Mouse (Mus musculus): ENCODE measurements around the gene Cdh13. TPM values are rescaled to one million over a fixed set of nuclear protein-coding genes. Genes with fewer than 3 reads are reported as not detected.
A peak's percentile ranks its signal among the peaks of the same experiment; 100 is the strongest.

Cdh13 gene
- polyA plus RNA-seq, 1 experiment = 4.5 TPM

DNA sequence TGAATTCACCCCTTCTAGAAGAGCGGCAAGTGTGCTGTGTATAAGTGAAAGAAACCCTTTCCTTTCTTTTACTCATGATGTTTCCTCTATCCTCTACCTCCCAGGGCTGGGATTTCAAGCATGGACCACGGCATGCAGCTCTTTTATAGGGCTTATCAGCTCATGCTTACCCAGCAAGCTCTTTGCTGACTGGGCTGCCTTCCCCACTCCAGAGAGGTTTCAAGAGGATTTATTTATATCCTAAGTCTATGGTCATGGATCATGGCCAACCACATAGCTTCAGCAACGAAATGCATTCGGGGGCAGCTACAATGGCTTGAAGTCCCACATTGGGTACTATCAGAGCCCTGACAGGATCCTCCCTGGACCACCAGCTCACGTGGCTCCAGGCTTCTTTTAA, 304.4 kb downstream of the Cdh13 start:
- no peak overlapping the region for H3K27ac ChIP-seq (ENCODE audit: control insufficient read depth, insufficient read depth, low read depth, low read length)
- no peak for TF ChIP-seq CTCF (IDR thresholded peaks at IDR 0.05; ENCODE audit: control insufficient read depth, insufficient read depth, insufficient replicate concordance, low read depth, low read length)
- TF ChIP-seq POLR2A (IDR thresholded peaks at IDR 0.05; ENCODE audit: control insufficient read depth, low read depth, low read length) = no peak
- H3K4me3 ChIP-seq (ENCODE audit: control insufficient read depth, low read depth, low read length) = no peak overlapping the region
- no peaks in the 10 kb centered on the region for H3K36me3 ChIP-seq (ENCODE audit: control insufficient read depth, insufficient read depth, low read length)
- H3K27me3 ChIP-seq (ENCODE audit: control insufficient read depth, insufficient read depth, low read length) = no peaks in the 10 kb centered on the region
- H3K4me1 ChIP-seq (ENCODE audit: control insufficient read depth, insufficient read depth, low read length) = no peaks in the 10 kb centered on the region

DNA sequence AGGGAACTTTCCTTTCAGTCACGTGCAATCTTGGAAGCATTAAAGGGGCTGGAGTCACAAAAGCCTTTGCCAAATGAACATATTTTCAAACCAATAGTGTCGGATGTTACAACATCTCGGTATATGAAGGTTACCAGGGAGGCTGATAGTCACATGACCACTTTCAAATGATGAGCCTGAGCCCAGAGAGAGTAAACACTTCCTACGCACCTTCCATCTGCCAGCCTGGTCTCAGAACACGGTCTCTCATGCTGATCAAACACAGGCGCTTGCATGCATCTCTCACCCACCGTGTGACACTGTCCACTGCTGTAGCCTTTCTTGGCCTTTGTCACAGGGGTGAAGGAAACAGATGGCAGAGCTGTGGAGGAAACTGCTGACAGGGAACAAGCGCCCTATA, 313.3 kb downstream of the Cdh13 start:
- no peaks in the 10 kb centered on the region for H3K4me1 ChIP-seq (ENCODE audit: control insufficient read depth, insufficient read depth, low read length)
- H3K4me3 ChIP-seq (ENCODE audit: control insufficient read depth, low read depth, low read length) = no peak overlapping the region
- TF ChIP-seq POLR2A (IDR thresholded peaks at IDR 0.05; ENCODE audit: control insufficient read depth, low read depth, low read length) (no peak), CTCF (IDR thresholded peaks at IDR 0.05; ENCODE audit: control insufficient read depth, insufficient read depth, insufficient replicate concordance, low read depth, low read length) (no peak)
- no peak overlapping the region for H3K27ac ChIP-seq (ENCODE audit: control insufficient read depth, insufficient read depth, low read depth, low read length)
- H3K36me3 ChIP-seq (ENCODE audit: control insufficient read depth, insufficient read depth, low read length) = no peaks in the 10 kb centered on the region
- no peaks in the 10 kb centered on the region for H3K27me3 ChIP-seq (ENCODE audit: control insufficient read depth, insufficient read depth, low read length)

DNA sequence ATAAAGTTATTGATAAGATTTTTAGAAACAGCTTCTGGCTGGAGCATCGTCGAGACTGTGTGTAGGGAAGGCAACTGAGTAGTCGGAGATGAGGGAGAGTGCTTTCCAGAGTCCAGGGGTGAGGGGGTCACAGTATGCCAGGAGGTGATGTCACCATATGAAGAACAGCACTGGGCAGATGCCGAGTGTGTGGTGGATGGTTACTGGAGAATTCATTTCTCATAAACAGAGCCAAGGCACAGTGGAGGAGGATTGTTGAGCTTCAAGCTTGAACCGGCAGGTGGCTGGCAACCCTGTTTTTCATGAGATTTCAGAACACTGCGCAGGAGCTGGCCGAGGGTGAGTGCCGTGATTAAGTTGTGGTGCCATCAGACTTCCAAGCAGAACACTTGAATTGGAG, 317.8 kb downstream of the Cdh13 start:
- Histone ChIP-seq H3K27me3 (ENCODE audit: control insufficient read depth, insufficient read depth, low read length) (no peaks in the 10 kb centered on the region), H3K4me1 (ENCODE audit: control insufficient read depth, insufficient read depth, low read length) (no peaks in the 10 kb centered on the region), H3K4me3 (ENCODE audit: control insufficient read depth, low read depth, low read length) (no peak overlapping the region), H3K36me3 (ENCODE audit: control insufficient read depth, insufficient read depth, low read length) (no peaks in the 10 kb centered on the region), H3K27ac (ENCODE audit: control insufficient read depth, insufficient read depth, low read depth, low read length) (no peak overlapping the region)
- TF ChIP-seq CTCF (IDR thresholded peaks at IDR 0.05; ENCODE audit: control insufficient read depth, insufficient read depth, insufficient replicate concordance, low read depth, low read length) = no peak
- no peak for TF ChIP-seq POLR2A (IDR thresholded peaks at IDR 0.05; ENCODE audit: control insufficient read depth, low read depth, low read length)

DNA sequence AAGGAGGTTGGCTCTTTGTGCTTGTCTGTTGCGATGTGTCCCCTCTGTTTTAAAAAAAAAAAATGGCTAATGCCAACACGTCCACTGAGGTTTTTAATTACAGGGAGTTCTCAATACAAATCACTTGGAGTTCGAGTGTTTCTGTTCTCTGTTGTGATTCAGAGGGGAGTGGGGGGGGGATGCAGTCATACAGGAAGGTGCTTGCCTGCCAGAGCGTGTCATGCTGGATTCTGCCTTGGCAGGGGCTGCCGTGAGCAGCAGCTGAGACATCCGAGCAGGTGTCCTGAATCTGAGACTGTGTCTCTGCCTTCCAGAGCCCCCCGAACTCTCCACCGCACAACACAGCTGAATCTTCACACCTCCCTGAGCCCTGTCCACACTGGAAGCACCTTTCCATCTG, 318.5 kb downstream of the Cdh13 start:
- Histone ChIP-seq H3K27ac (ENCODE audit: control insufficient read depth, insufficient read depth, low read depth, low read length) (no peak overlapping the region), H3K27me3 (ENCODE audit: control insufficient read depth, insufficient read depth, low read length) (no peaks in the 10 kb centered on the region), H3K4me1 (ENCODE audit: control insufficient read depth, insufficient read depth, low read length) (no peaks in the 10 kb centered on the region), H3K4me3 (ENCODE audit: control insufficient read depth, low read depth, low read length) (no peak overlapping the region), H3K36me3 (ENCODE audit: control insufficient read depth, insufficient read depth, low read length) (no peaks in the 10 kb centered on the region)
- TF ChIP-seq CTCF (IDR thresholded peaks at IDR 0.05; ENCODE audit: control insufficient read depth, insufficient read depth, insufficient replicate concordance, low read depth, low read length) (no peak), POLR2A (IDR thresholded peaks at IDR 0.05; ENCODE audit: control insufficient read depth, low read depth, low read length) (no peak)

DNA sequence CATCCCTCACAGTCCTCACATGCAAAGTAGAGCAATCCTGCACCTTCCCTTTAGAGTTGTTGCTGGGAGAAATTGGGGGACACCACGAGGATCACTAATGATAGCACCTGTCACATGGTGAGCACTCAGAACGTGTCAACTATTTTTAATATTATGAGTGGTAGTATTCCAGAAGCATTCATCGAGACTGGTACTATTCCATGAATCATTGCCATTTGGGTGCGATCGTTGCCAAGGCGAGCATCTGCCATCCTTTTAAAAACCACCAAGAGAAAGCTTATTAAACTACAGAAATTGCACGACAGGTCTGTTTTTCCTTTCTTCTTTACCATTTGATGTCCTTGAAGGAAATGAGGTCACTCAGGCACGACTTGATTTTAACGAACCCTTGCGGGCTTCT, 328.0 kb downstream of the Cdh13 start:
- Histone ChIP-seq H3K4me1 (ENCODE audit: control insufficient read depth, insufficient read depth, low read length) (no peaks in the 10 kb centered on the region), H3K27ac (ENCODE audit: control insufficient read depth, insufficient read depth, low read depth, low read length) (no peak overlapping the region), H3K4me3 (ENCODE audit: control insufficient read depth, low read depth, low read length) (no peak overlapping the region; the same call in 1 of the 2 replicates), H3K36me3 (ENCODE audit: control insufficient read depth, insufficient read depth, low read length) (no peaks in the 10 kb centered on the region), H3K27me3 (ENCODE audit: control insufficient read depth, insufficient read depth, low read length) (no peaks in the 10 kb centered on the region)
- TF ChIP-seq CTCF (IDR thresholded peaks at IDR 0.05; ENCODE audit: control insufficient read depth, insufficient read depth, insufficient replicate concordance, low read depth, low read length) (no peak), POLR2A (IDR thresholded peaks at IDR 0.05; ENCODE audit: control insufficient read depth, low read depth, low read length) (no peak)

DNA sequence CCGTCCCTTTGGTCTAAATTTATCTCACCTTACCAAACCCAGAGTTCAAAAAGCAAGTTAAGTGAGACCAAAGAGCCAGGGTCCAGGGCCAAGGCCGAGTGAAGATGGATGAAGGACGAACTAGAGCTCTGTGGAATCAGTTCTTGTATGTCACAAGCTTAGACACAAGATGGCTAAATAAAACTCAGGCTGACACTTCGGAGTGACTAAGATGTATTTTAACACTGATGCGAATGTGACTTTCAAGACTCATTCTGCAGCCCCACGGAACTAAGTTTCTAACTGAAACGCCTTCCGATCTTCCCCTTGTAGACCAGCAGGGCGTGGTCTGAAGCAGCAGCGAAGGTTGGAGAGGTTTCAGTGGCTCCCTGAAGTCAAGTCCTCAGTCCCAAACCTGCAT, 334.7 kb downstream of the Cdh13 start:
- no peaks in the 10 kb centered on the region for H3K27me3 ChIP-seq (ENCODE audit: control insufficient read depth, insufficient read depth, low read length)
- no peak for TF ChIP-seq CTCF (IDR thresholded peaks at IDR 0.05; ENCODE audit: control insufficient read depth, insufficient read depth, insufficient replicate concordance, low read depth, low read length)
- no peak for TF ChIP-seq POLR2A (IDR thresholded peaks at IDR 0.05; ENCODE audit: control insufficient read depth, low read depth, low read length)
- peak overlapping the region; percentile 82 for H3K4me3 ChIP-seq (ENCODE audit: control insufficient read depth, low read depth, low read length)
- H3K4me1 ChIP-seq (ENCODE audit: control insufficient read depth, insufficient read depth, low read length) = peaks cover 10% of the 10 kb centered on the region
- H3K36me3 ChIP-seq (ENCODE audit: control insufficient read depth, insufficient read depth, low read length) = no peaks in the 10 kb centered on the region
- H3K27ac ChIP-seq (ENCODE audit: control insufficient read depth, insufficient read depth, low read depth, low read length) = peak overlapping the region; percentile 39

DNA sequence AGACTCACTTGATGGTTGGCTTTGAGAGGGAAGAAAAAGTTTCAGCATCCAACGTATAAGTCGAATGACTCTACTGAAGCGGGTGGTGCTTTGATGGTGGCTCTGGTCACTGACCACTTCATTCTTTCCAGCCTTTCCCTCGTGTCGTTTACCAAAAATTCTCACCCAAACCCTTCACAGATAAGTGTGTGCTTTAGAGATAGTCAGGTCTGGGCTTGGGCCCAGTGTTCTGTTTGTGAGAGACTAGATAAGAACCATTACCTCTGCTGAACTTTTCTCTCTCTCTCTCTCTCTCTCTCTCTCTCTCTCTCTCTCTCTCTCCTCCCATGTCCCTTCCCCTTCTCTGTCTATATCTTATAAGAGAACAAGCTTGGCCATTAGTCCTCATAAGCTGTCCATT, 342.9 kb downstream of the Cdh13 start:
- TF ChIP-seq CTCF (IDR thresholded peaks at IDR 0.05; ENCODE audit: control insufficient read depth, insufficient read depth, insufficient replicate concordance, low read depth, low read length) (no peak), POLR2A (IDR thresholded peaks at IDR 0.05; ENCODE audit: control insufficient read depth, low read depth, low read length) (no peak)
- H3K27me3 ChIP-seq (ENCODE audit: control insufficient read depth, insufficient read depth, low read length) = no peaks in the 10 kb centered on the region
- H3K4me1 ChIP-seq (ENCODE audit: control insufficient read depth, insufficient read depth, low read length) = no peaks in the 10 kb centered on the region
- H3K27ac ChIP-seq (ENCODE audit: control insufficient read depth, insufficient read depth, low read depth, low read length) = no peak overlapping the region
- no peaks in the 10 kb centered on the region for H3K36me3 ChIP-seq (ENCODE audit: control insufficient read depth, insufficient read depth, low read length)
- H3K4me3 ChIP-seq (ENCODE audit: control insufficient read depth, low read depth, low read length) = no peak overlapping the region

DNA sequence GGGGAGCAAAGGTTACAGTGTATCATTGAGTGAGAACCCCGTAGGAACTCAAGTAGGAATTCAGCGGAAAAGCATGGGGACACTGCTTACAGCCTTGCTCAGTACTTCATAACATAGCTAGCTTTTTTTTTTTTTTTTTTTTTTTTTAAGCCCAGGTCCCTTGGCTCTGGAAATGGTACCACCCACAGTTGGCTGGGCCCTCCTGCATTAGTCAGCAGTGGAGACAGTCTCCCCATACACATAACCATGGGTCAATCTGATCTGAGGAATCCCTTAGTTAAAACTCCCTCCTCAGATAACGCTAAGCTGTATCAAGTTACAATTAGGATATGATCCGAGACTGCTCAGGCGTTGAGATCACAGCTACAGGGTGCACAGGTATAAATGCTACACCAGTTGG, 344.2 kb downstream of the Cdh13 start:
- no peak overlapping the region for H3K4me3 ChIP-seq (ENCODE audit: control insufficient read depth, low read depth, low read length)
- H3K27me3 ChIP-seq (ENCODE audit: control insufficient read depth, insufficient read depth, low read length) = no peaks in the 10 kb centered on the region
- no peaks in the 10 kb centered on the region for H3K4me1 ChIP-seq (ENCODE audit: control insufficient read depth, insufficient read depth, low read length)
- no peak overlapping the region for H3K27ac ChIP-seq (ENCODE audit: control insufficient read depth, insufficient read depth, low read depth, low read length)
- H3K36me3 ChIP-seq (ENCODE audit: control insufficient read depth, insufficient read depth, low read length) = no peaks in the 10 kb centered on the region
- TF ChIP-seq POLR2A (IDR thresholded peaks at IDR 0.05; ENCODE audit: control insufficient read depth, low read depth, low read length) = no peak
- no peak for TF ChIP-seq CTCF (IDR thresholded peaks at IDR 0.05; ENCODE audit: control insufficient read depth, insufficient read depth, insufficient replicate concordance, low read depth, low read length)
